Mouse (Mus musculus) lung, postnatal 4 days (tissue): Measurements from ENCODE around the gene Itpkb.

ENCODE experiments used
- DNase-seq, 2 experiments: peaks; one replicate each; pipeline ENCODE4 v3.0.0; 2021

Itpkb gene

GRCm38 (mm10) chr1:180330145-180330706, at the start of gene Itpkb:
Gene Itpkb (plus strand): TSS chr1:180330485.
- DNase-seq, result peak; percentile 84 to 88

- DNase-seq, result no peak
Observed at GRCm38 (mm10) chr1:180282581-180282980, 47.7 kb upstream of the Itpkb start.

GRCm38 (mm10) chr1:180283813-180284768, 46.2 kb upstream of the Itpkb start:
- peak in 1 of 2 experiments; percentile 41 for DNase-seq

- DNase-seq, result peak; percentile 32 to 54
Observed at GRCm38 (mm10) chr1:180286081-180286831, 44.0 kb upstream of the Itpkb start.

- DNase-seq, result no peak
Observed at GRCm38 (mm10) chr1:180288227-180288626, 42.1 kb upstream of the Itpkb start.

- DNase-seq, result peak; percentile 22 to 52
Observed at GRCm38 (mm10) chr1:180288872-180289468, 41.3 kb upstream of the Itpkb start.

- DNase-seq, result no peak
Observed at GRCm38 (mm10) chr1:180289788-180290187, 40.5 kb upstream of the Itpkb start.

GRCm38 (mm10) chr1:180290358-180290757, 39.9 kb upstream of the Itpkb start:
- DNase-seq, result no peak

- DNase-seq, result peak; percentile 42 to 57
Observed at GRCm38 (mm10) chr1:180296088-180296487, 34.2 kb upstream of the Itpkb start.

- DNase-seq, result no peak
Observed at GRCm38 (mm10) chr1:180299697-180300096, 30.6 kb upstream of the Itpkb start.

- DNase-seq, result no peak
Observed at GRCm38 (mm10) chr1:180300292-180300691, 30.0 kb upstream of the Itpkb start.

GRCm38 (mm10) chr1:180300997-180301396, 29.3 kb upstream of the Itpkb start:
- DNase-seq, result no peak

- DNase-seq, result peak; percentile 46 to 52
Observed at GRCm38 (mm10) chr1:180302253-180303120, 27.8 kb upstream of the Itpkb start.

- DNase-seq, result no peak
Observed at GRCm38 (mm10) chr1:180303600-180303999, 26.7 kb upstream of the Itpkb start.

- DNase-seq, result no peak
Observed at GRCm38 (mm10) chr1:180306889-180307288, 23.4 kb upstream of the Itpkb start.

- DNase-seq, result no peak
Observed at GRCm38 (mm10) chr1:180307661-180308060, 22.6 kb upstream of the Itpkb start.

GRCm38 (mm10) chr1:180308897-180309296, 21.4 kb upstream of the Itpkb start:
- DNase-seq, result no peak

GRCm38 (mm10) chr1:180312286-180312685, 18.0 kb upstream of the Itpkb start:
- DNase-seq, result no peak

GRCm38 (mm10) chr1:180312792-180313311, 17.4 kb upstream of the Itpkb start:
- DNase-seq, result peak; percentile 54 to 61

- DNase-seq, result peak; percentile 62 to 73
Observed at GRCm38 (mm10) chr1:180313517-180314440, 16.5 kb upstream of the Itpkb start.
